Mouse (Mus musculus) testis, adult 2 months (tissue): ENCODE results near the gene Vegfa.

Source experiments
- CTCF ChIP-seq: fragments of 200-500 bp; IDR thresholded peaks from 2 replicates; pipeline ENCODE4 v1.5.1; 2012; ENCODE audit warnings: low read depth, mild to moderate bottlenecking, inconsistent platforms, low read length, moderate library complexity; ENCODE audit not compliant: control insufficient read depth, insufficient read depth, insufficient replicate concordance
- POLR2A ChIP-seq: fragments of 200-500 bp; IDR thresholded peaks from 2 replicates; pipeline ENCODE4 v1.6.1; 2012; ENCODE audit warnings: low read depth, mild to moderate bottlenecking, inconsistent platforms, low read length, moderate library complexity; ENCODE audit not compliant: control insufficient read depth

- TF ChIP-seq CTCF = no peak
- no peak for TF ChIP-seq POLR2A
Measured at GRCm38 (mm10) chr17:46041679-46042078, 9.5 kb upstream of the Vegfa start.
